Mouse (Mus musculus): ENCODE results near the gene Wdr53.
"Not testable (repeated sequence)": the region's sequence is repeated elsewhere in the genome, so short reads cannot be mapped to it uniquely, and the experiment has no call there.

Wdr53 gene

DNA sequence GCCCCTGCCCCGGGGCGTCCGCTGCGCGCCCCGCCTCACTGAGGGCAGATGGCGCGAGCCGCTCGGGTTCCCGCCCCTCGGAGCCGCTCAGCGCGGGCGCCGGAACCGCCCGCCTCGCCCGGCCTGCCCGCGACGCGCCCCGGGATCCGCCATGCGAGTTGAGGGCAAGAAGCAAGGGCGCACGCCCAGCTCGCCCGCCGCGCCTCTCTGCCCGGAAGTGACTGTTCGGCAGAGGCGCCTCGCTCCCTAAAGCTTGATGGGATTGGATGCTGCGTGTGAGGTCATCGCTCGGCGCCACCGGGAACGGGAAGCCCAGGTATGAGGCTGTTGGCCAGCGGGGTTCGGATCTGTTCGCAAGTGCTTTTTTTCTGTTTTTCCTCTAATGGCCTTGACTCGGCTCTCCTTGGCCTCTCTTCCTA lies at the start of gene Wdr53, which contains the start of gene Fbxo45:
Wdr53 (plus strand) TSS at position 276 of the 419 bp plus-strand sequence.
Fbxo45 (minus strand) TSS at position 207 of the 419 bp plus-strand sequence.
- DNase-seq (ENCODE audit: low read depth, low spot score), result peak; percentile 96

DNA sequence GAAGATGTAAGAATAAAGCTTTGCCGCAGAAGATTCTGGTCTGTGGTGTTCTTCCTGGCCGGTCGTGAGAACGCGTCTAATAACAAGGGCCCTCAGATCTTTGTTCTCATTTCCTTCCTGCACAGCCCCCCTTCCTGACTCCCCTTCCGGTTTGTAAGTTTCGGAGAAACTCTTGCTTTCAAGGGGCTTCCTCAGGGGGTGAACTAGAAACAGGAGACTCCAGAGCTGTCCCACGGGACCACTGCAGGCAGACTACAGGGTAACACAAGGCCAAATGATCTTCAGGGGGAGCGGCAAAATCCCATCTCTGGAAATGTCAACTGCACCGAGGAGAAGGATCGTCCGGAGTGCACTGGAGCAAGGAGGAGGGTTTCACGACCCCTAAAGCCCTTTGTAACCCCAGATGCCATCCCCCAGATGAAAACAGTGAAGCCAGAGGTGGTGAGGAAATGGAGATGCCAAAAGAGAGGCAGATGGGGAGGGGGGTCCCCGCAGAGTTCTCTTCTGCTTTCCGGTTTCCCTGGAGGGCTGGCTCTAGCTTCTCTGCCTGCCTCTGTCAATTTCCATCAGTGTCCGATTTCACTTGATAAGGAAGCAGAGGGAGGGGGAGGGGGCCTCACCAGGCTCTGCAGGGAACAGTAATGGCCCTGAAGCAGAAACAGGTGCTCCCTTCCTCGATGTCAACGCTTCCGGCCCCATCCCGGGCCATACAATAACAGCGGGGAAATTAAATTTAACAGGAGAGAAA lies 46.6 kb upstream of the Wdr53 start:
- no peak for DNase-seq (ENCODE audit: low read depth, low spot score)

- DNase-seq (ENCODE audit: low read depth, low spot score), result no peak
These were observed 46.1 kb upstream of the Wdr53 start for GRCm38 (mm10) chr16:32201004-32201325.

- peak; percentile 33 for DNase-seq (ENCODE audit: low read depth, low spot score)
These were observed 44.3 kb upstream of the Wdr53 start for GRCm38 (mm10) chr16:32202681-32203080.

DNA sequence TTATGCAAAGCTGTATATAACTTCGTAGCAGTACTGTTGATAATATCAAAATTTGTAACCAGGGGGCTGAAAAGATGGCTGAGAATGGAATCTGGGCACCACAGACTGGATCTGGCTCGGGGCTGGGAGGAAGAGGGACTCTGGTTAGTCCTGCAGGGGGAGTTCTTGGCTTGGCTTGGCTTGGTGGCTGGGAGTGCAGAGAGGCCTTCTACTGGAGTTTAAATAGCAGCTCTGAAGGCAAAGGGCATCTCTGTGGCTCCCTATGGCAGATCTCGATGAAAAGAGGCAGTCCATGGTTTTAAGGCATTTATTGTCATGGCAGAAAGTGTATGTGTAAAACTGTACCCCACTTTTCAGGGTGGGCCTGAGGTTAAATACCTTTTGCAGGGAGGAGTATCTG lies 42.1 kb upstream of the Wdr53 start:
- DNase-seq (ENCODE audit: low read depth, low spot score), result no peak

- no peak for DNase-seq (ENCODE audit: low read depth, low spot score)
These were observed 32.9 kb upstream of the Wdr53 start for GRCm38 (mm10) chr16:32214156-32214555.

DNA sequence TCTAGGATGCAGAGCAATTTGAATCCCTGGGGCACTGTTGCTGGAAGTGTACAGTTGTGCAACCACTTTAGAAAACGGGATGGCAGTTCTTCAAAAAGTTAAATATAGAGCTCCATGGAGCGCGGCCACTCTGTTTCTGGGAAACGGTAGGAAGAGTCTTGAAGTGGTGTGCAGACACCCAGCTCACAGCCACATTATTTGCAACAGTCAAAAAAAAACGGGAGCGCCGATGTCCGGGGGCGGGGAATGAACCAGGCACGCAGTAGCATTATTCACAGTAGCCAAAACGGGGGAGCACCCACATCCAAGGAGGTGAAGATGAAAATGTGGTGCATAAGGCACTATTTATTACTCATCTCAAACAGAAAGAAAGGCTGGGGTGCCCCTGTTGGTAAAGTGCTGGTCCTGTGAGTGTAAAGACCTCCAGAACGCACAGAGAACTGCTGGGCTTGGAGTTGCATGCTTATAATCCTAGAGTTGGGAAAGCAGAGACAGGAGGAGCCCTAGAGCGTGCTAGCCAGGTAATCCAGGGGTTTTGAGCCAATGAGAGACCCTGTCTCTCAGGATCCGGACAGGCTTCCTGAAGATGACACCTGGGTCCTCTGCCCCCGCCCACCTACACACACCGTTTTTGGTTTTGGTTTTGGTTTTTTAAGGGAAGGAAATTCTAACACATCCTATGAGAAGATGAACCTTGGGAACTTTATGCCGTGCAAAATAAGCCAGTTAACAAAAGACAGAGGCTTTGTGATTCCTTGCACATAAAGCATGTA lies 32.0 kb upstream of the Wdr53 start:
- peak; percentile 85 for DNase-seq (ENCODE audit: low read depth, low spot score)

- no peak for DNase-seq (ENCODE audit: low read depth, low spot score)
These were observed 25.2 kb upstream of the Wdr53 start for GRCm38 (mm10) chr16:32221803-32222202.

- no peak for DNase-seq (ENCODE audit: low read depth, low spot score)
These were observed 24.6 kb upstream of the Wdr53 start for GRCm38 (mm10) chr16:32222399-32222798.

DNA sequence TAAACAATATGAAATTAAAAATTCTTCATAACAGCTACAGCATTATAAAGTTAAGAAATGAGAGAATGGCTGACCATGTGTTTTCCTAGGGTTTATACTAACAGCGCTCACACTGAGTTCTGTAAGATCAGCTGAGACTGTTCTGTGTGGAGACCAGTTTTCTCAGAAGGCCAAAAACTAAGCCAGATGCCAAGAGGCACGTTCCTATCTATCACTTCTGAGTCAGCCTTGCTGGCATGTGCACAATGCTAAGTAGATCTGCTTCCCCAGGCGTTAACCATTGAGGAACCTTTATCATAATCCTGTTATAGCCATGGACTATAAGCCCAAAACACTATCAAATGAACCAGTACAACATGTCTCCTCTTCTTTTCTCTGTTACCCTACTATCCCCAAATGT lies 15.0 kb upstream of the Wdr53 start:
- DNase-seq (ENCODE audit: low read depth, low spot score), result not testable (repeated sequence)

DNA sequence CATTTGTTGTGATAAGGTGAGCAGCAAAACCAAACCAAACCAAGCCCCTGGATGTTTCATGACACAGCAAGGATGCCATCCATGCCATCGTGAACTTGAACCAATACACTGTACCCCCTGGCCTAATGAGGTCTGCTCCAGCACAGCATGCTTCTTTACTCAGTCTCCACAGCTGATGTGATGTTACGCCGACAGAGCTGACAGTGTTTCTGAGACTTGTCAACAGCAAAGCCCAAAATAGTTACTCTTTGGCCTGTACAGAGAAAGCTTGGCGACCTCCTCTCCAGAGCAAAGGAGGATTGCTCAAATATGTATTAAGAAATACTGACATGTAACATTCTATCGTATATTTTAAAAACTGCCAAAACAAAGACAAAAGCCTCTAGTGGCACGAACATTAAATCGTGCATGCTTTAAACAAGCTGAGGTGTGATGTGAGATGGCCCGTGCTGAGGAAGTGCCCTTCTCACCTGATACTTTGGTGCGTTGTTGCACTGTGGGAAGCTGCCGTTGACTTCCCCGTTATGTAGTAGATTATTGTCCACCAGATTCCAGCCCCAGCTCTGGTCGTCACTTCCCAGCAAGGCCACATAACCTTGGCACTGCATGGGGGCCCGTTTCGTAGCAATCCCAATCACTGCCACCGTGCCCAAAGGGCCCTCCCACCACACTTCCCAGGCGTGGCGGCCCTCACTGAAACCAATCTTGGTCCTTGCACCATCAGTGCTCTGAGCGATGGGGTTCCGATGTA lies 8.9 kb upstream of the Wdr53 start:
- DNase-seq (ENCODE audit: low read depth, low spot score), result no peak

DNA sequence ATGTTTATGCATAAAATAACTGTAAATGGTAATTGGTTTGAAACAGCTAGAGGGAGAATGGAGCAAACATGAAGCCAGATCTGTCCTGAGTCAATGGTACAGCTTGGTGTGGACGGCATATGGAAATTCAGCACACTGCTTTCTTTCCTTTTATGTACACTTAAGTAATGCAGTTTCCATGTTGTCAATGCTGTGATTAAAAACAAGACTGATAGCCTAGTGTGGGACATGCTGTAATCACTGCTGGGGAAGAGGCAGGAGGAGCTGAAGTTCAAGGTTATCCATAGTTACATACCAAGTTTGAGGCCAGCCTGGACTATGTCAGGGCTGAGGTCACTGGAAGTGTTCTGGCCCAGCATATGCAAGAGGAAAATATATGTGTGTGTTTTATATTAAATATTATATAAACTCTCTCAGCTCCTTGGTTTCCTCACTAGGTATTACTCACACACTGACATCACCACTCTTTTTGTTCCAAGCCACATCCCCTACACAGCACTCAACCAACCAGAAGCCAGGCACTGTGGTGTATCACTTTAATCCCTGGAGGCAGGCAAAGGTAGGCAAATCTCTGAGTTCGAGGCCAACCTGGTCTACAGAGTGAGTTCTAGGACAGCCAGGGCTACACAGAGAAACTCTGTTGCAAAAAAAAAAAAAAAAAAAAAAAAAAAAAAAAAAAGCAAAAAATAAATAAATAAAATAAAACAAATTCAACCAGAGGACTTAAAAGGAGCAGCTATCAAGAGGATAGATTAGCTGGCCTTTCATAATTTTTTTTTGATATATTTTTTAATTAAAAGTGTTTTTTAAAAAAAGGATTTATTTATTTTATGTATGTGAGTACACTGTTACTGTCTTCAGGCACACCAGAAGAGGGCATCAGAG lies 7.4 kb upstream of the Wdr53 start:
- no peak for DNase-seq (ENCODE audit: low read depth, low spot score)

- no peak for DNase-seq (ENCODE audit: low read depth, low spot score)
These were observed 3.1 kb upstream of the Wdr53 start for GRCm38 (mm10) chr16:32243901-32244300.

DNA sequence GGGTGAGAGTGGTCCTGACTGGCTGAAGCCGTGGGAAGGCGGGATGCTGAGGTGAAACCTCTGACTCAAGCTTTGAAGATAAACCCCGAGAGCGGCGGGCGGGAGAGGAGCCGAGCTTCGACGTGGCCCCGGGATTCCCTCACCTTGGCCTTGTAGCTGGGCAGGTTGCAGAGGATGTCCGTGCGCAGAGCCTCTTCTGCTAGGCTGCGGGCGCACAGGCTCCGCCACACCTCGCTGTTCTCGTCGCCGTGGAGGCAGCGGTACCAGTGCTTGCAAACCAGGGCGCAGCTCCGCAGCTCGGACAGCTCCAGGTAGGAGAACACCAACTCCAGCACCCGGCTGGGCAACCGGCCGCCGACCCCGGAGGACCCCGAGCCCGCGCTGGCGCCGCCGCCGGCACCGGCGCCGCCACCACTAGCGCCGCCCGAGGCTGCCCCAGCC lies 656 bp upstream of the Wdr53 start:
- DNase-seq (ENCODE audit: low read depth, low spot score), result no peak

GRCm38 (mm10) chr16:32264225-32264624 lies 17.2 kb downstream of the Wdr53 start:
- DNase-seq (ENCODE audit: low read depth, low spot score), result not testable (repeated sequence)

- DNase-seq (ENCODE audit: low read depth, low spot score), result no peak
These were observed 24.3 kb downstream of the Wdr53 start, which contains the start of gene Smco1 for GRCm38 (mm10) chr16:32271291-32271690. Gene Smco1 (plus strand): TSS chr16:32271468.

DNA sequence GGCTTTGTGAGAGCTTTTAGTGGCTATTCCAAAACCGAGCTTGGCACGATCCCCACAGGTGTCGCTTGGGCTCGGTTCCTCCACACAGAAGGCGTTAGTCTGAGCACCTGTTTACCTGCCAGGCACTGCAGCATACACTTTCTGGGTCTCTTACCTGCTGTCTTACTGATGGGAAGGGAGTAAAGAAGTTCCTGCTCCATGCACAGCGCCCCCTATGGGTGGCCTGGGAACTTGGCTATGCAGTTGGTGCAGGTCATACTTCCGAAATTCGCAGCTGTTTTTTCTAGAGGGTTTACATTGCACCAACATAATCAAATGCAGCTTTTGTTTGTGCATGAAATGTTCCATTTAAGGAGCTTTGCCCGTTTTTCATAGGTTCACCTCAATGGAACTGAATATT lies 26.3 kb downstream of the Wdr53 start:
- DNase-seq (ENCODE audit: low read depth, low spot score), result no peak

GRCm38 (mm10) chr16:32275041-32275440 lies 28.0 kb downstream of the Wdr53 start:
- no peak for DNase-seq (ENCODE audit: low read depth, low spot score)

DNA sequence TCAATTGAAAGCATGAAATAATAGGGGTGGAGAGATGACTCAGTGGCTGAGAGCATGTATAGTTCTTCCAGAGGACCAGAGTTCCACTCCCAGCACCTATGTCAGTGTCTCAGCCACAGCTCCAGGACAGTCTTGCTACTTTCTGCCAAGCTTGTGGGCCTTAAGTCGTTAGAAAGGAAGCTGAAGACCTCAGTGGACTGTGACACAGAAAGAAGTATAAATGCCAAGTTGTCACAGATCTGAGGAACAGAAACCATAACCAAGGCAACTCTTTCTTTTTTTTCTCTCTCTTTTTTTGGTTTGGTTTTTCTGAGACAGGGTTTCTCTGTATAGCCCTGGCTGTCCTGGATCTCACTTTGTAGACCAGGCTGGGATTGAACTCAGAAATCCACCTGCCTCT lies 28.8 kb downstream of the Wdr53 start:
- DNase-seq (ENCODE audit: low read depth, low spot score), result no peak

DNA sequence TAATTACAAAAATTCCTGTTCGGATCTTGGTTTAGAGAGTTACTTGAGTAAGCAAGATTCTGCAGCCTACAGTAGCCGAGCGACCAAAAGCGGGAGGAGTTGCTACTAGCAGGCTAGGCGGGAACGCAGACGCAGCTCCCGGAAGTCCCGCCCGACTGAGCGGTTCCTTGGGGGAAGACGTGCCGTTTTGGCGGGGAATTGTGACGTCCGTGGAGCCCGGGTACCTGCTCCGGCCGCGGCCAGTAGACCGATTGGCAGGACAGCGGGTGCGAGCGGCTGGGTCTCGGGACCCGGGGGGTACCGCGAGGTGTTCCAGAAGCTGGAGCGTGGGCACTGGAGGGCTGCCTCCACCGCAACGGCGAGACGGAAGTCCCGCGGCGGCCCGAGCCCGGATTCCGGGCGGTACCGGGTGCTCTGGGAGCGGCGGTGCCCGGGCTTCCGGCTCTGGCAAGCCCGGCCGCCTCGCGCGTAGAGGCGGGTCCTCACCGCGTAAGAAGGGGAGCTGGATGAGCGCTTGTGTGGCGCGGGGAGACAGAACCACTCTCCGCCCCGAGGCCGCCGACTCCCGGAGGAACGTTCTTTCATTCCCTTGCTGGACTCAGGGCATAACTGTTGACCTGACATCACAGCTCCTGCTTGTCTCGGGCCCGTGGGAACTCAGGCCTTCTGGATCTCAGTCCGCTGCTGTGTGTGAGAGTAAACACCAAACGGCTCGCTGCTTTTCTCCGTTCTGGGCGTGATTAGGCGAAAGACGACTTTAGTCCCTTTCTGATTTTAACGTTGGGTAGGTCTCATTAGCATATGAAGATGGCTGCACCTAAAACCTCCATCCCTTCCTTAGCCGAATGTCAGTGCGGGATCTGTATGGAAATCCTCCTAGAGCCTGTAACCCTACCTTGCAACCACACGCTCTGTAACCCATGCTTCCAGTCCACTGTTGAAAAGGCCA lies 30.6 kb downstream of the Wdr53 start, which contains the start of gene Rnf168:
Rnf168 (plus strand) TSS at position 152 of the 949 bp plus-strand sequence.
- DNase-seq (ENCODE audit: low read depth, low spot score), result peak; percentile 89

Data from telencephalon, adult 2 months (tissue).